Mouse (Mus musculus): ENCODE measurements around the gene Slf1. TPM values are rescaled to one million over a fixed set of nuclear protein-coding genes. Genes with fewer than 3 reads are reported as not detected.
"Not testable (repeated sequence)": the region's sequence is repeated elsewhere in the genome, so short reads cannot be mapped to it uniquely, and the experiment has no call there.

Gene Slf1
- polyA plus RNA-seq, 1 experiment from 2014 or later: 30.2 TPM

DNA sequence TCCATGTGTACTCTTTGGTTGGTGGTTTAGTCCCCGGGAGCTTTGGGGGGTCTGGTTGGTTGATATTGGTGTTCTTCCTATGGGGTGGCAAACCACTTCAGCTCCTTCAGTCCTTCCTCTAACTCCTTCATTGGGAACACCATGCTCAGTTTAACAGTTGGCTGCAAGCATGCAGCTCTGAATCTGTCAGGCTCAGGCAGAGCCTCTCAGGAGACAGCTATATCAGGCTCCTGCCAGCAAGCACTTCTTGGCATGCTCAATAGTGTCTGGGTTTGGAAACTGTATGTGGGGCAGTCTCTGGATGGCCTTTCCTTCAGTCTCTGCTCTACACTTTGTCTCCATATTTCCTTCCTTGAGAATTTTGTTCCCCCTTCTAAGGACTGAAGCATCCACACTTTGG lies 42.4 kb downstream of the Slf1 start:
- not testable (repeated sequence) for ATAC-seq; H3K4me3 ChIP-seq (ENCODE audit: low read depth, low read length); H3K4me2 ChIP-seq (ENCODE audit: low read length); H3K36me3 ChIP-seq (ENCODE audit: control insufficient read depth, insufficient read depth, low read length); H3K27me3 ChIP-seq (ENCODE audit: control insufficient read depth, insufficient read depth, low read depth, low read length); H3K9ac ChIP-seq (ENCODE audit: low read depth, low read length); H3K9me3 ChIP-seq (replicated peaks; ENCODE audit: control insufficient read depth, low read length, poor library complexity, severe bottlenecking); H3K4me1 ChIP-seq (ENCODE audit: control insufficient read depth, insufficient read depth, low read length); H3K27ac ChIP-seq (ENCODE audit: low read length)
- 92% methylated on average over 1 of the region's 1 CpGs for WGBS

DNA sequence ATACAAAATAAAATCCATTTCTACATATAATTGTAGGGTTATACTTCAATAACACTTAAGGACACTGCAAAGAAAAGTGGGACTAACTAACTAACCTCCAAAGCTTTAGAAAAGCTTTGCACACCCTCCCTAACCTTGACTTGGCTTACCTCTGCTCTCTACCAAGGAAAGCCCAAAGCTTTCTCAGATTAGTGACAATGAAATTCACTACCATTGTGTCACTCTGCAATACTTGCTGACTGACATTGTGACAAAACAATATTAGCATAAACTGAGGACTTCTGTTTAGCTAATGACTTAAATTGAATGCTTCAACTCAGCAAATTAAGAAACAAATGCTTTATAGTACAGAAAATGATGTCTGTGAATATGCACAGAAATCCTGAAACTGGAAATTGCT lies 63.2 kb downstream of the Slf1 start:
- peaks cover 2% of the 10 kb centered on the region; the same call in 1 of the 2 replicates for H3K36me3 ChIP-seq (ENCODE audit: control insufficient read depth, insufficient read depth, low read length)
- no peak overlapping the region for H3K9ac ChIP-seq (ENCODE audit: low read depth, low read length)
- no peak overlapping the region for H3K4me2 ChIP-seq (ENCODE audit: low read length)
- H3K27me3 ChIP-seq (ENCODE audit: control insufficient read depth, insufficient read depth, low read depth, low read length): no peaks in the 10 kb centered on the region
- H3K4me3 ChIP-seq (ENCODE audit: low read depth, low read length): no peak overlapping the region
- no peak for ATAC-seq
- H3K4me1 ChIP-seq (ENCODE audit: control insufficient read depth, insufficient read depth, low read length): no peaks in the 10 kb centered on the region
- no peak overlapping the region for H3K27ac ChIP-seq (ENCODE audit: low read length)
- peaks cover 2% of the 10 kb centered on the region; the same call in 1 of the 2 replicates for H3K9me3 ChIP-seq (replicated peaks; ENCODE audit: control insufficient read depth, low read length, poor library complexity, severe bottlenecking)

GRCm38 (mm10) chr13:77068847-77069246 lies 66.4 kb downstream of the Slf1 start:
- Histone ChIP-seq H3K4me3 (ENCODE audit: low read depth, low read length) (no peak overlapping the region), H3K4me2 (ENCODE audit: low read length) (no peak overlapping the region), H3K9ac (ENCODE audit: low read depth, low read length) (no peak overlapping the region), H3K27ac (ENCODE audit: low read length) (no peak overlapping the region), H3K27me3 (ENCODE audit: control insufficient read depth, insufficient read depth, low read depth, low read length) (no peaks in the 10 kb centered on the region), H3K36me3 (ENCODE audit: control insufficient read depth, insufficient read depth, low read length) (no peaks in the 10 kb centered on the region), H3K4me1 (ENCODE audit: control insufficient read depth, insufficient read depth, low read length) (no peaks in the 10 kb centered on the region), H3K9me3 (replicated peaks; ENCODE audit: control insufficient read depth, low read length, poor library complexity, severe bottlenecking) (no peaks in the 10 kb centered on the region)
- WGBS: 96% methylated on average over 1 of the region's 1 CpGs
- no peak for ATAC-seq

- Histone ChIP-seq H3K27ac (ENCODE audit: low read length) (no peak overlapping the region), H3K27me3 (ENCODE audit: control insufficient read depth, insufficient read depth, low read depth, low read length) (no peaks in the 10 kb centered on the region), H3K4me1 (ENCODE audit: control insufficient read depth, insufficient read depth, low read length) (no peaks in the 10 kb centered on the region), H3K4me3 (ENCODE audit: low read depth, low read length) (no peak overlapping the region), H3K4me2 (ENCODE audit: low read length) (no peak overlapping the region), H3K9ac (ENCODE audit: low read depth, low read length) (no peak overlapping the region), H3K36me3 (ENCODE audit: control insufficient read depth, insufficient read depth, low read length) (no peaks in the 10 kb centered on the region), H3K9me3 (replicated peaks; ENCODE audit: control insufficient read depth, low read length, poor library complexity, severe bottlenecking) (no peaks in the 10 kb centered on the region)
- WGBS: 100% methylated on average over 1 of the region's 1 CpGs
- ATAC-seq: no peak
Observed at GRCm38 (mm10) chr13:77063221-77063620, 72.1 kb downstream of the Slf1 start.

- 89% methylated on average over 3 of the region's 3 CpGs for WGBS
Observed at GRCm38 (mm10) chr13:77049736-77050135, 85.5 kb downstream of the Slf1 start.

DNA sequence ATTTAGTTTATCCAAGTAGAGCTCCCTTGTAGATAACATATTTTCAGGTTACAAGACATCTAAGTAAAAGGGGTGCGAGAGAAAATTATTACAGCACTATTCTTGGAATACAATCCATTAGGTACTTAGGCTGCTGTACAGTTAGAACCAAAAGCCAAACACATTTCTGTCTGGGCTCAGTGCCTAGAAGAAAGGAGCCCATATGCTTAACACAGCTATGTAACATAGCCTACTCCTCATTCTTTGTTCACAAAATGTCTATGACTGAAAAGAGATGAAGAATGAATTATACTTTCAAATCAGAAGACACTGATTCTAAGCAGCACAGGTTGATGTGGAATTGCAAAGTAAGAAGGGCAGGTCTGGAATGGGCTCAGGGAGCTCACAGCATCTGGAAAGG lies 86.8 kb downstream of the Slf1 start:
- no peaks in the 10 kb centered on the region for H3K27me3 ChIP-seq (ENCODE audit: control insufficient read depth, insufficient read depth, low read depth, low read length)
- no peaks in the 10 kb centered on the region for H3K9me3 ChIP-seq (replicated peaks; ENCODE audit: control insufficient read depth, low read length, poor library complexity, severe bottlenecking)
- H3K36me3 ChIP-seq (ENCODE audit: control insufficient read depth, insufficient read depth, low read length): no peaks in the 10 kb centered on the region
- 85% methylated on average over 1 of the region's 1 CpGs for WGBS
- H3K4me3 ChIP-seq (ENCODE audit: low read depth, low read length): no peak overlapping the region
- ATAC-seq: no peak
- no peak overlapping the region for H3K27ac ChIP-seq (ENCODE audit: low read length)
- H3K4me2 ChIP-seq (ENCODE audit: low read length): no peak overlapping the region
- peaks cover 6% of the 10 kb centered on the region; the same call in 1 of the 2 replicates for H3K4me1 ChIP-seq (ENCODE audit: control insufficient read depth, insufficient read depth, low read length)
- no peak overlapping the region for H3K9ac ChIP-seq (ENCODE audit: low read depth, low read length)

More at GRCm38 (mm10) chr13:77049736-77050135, 85.5 kb downstream of the Slf1 start:
- H3K4me3 ChIP-seq (ENCODE audit: low read depth, low read length): no peak overlapping the region
- no peak overlapping the region for H3K9ac ChIP-seq (ENCODE audit: low read depth, low read length)
- H3K9me3 ChIP-seq (replicated peaks; ENCODE audit: control insufficient read depth, low read length, poor library complexity, severe bottlenecking): no peaks in the 10 kb centered on the region
- no peak for ATAC-seq
- no peak overlapping the region for H3K27ac ChIP-seq (ENCODE audit: low read length)
- no peaks in the 10 kb centered on the region for H3K27me3 ChIP-seq (ENCODE audit: control insufficient read depth, insufficient read depth, low read depth, low read length)
- no peak overlapping the region for H3K4me2 ChIP-seq (ENCODE audit: low read length)
- no peaks in the 10 kb centered on the region for H3K36me3 ChIP-seq (ENCODE audit: control insufficient read depth, insufficient read depth, low read length)
- H3K4me1 ChIP-seq (ENCODE audit: control insufficient read depth, insufficient read depth, low read length): peaks cover 6% of the 10 kb centered on the region; the same call in 1 of the 2 replicates

DNA sequence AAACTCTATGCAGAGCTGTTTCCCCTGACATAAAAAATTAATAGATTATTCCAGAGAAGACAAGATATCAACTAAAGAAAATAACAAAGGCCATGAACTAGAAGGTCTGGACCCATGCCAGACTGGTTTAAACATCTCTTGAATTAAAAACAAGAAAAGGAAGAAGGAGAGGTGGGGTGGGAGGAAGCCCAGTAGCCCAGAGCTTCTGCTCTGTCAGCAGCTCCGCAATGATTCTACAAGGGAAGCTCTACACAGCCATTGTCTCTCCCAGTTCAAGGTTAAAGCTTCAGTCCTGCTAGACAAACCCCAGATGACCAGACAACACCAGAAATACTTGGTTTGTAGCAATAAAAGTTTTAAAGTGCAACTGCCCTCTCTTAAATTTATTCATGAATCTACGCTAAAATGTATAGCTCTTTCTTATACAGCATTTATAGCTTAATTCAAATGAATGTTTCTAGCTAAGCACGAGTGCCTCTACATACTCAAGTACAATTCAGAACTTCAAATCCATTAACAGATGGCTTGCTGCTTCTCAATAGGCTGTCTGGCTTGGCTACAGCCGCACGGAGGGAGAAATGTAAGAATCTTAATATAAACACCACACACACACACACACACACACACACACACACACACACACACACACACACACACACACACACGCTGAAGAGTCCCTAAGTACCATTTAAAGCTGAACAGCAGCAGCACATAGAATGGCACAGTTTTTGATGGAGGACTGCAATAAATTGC lies 87.9 kb downstream of the Slf1 start:
- Histone ChIP-seq H3K27ac (ENCODE audit: low read length) (peak overlapping the region; percentile 26; the same call in 1 of the 2 replicates), H3K9me3 (replicated peaks; ENCODE audit: control insufficient read depth, low read length, poor library complexity, severe bottlenecking) (no peaks in the 10 kb centered on the region), H3K36me3 (ENCODE audit: control insufficient read depth, insufficient read depth, low read length) (no peaks in the 10 kb centered on the region), H3K4me3 (ENCODE audit: low read depth, low read length) (no peak overlapping the region), H3K4me1 (ENCODE audit: control insufficient read depth, insufficient read depth, low read length) (peaks cover 6% of the 10 kb centered on the region; the same call in 1 of the 2 replicates), H3K27me3 (ENCODE audit: control insufficient read depth, insufficient read depth, low read depth, low read length) (no peaks in the 10 kb centered on the region), H3K4me2 (ENCODE audit: low read length) (no peak overlapping the region), H3K9ac (ENCODE audit: low read depth, low read length) (no peak overlapping the region)
- 44% methylated on average over 6 of the region's 6 CpGs for WGBS
- peak; percentile 68; the same call in 1 of the 2 replicates for ATAC-seq

- no peak overlapping the region for H3K9ac ChIP-seq (ENCODE audit: low read depth, low read length)
- peak; percentile 73; the same call in 1 of the 2 replicates for ATAC-seq
- no peaks in the 10 kb centered on the region for H3K27me3 ChIP-seq (ENCODE audit: control insufficient read depth, insufficient read depth, low read depth, low read length)
- no peaks in the 10 kb centered on the region for H3K9me3 ChIP-seq (replicated peaks; ENCODE audit: control insufficient read depth, low read length, poor library complexity, severe bottlenecking)
- 47% methylated on average over 10 of the region's 10 CpGs for WGBS
- peak overlapping the region; percentile 17; the same call in 1 of the 2 replicates for H3K4me2 ChIP-seq (ENCODE audit: low read length)
- H3K36me3 ChIP-seq (ENCODE audit: control insufficient read depth, insufficient read depth, low read length): no peaks in the 10 kb centered on the region
- peaks cover 6% of the 10 kb centered on the region; the same call in 1 of the 2 replicates for H3K4me1 ChIP-seq (ENCODE audit: control insufficient read depth, insufficient read depth, low read length)
- H3K27ac ChIP-seq (ENCODE audit: low read length): no peak overlapping the region
- peak overlapping the region; percentile 1; the same call in 1 of the 2 replicates for H3K4me3 ChIP-seq (ENCODE audit: low read depth, low read length)
Observed at GRCm38 (mm10) chr13:77046416-77046815, 88.9 kb downstream of the Slf1 start.

- Histone ChIP-seq H3K4me1 (ENCODE audit: control insufficient read depth, insufficient read depth, low read length) (peaks cover 6% of the 10 kb centered on the region; the same call in 1 of the 2 replicates), H3K27ac (ENCODE audit: low read length) (no peak overlapping the region), H3K36me3 (ENCODE audit: control insufficient read depth, insufficient read depth, low read length) (no peaks in the 10 kb centered on the region), H3K9me3 (replicated peaks; ENCODE audit: control insufficient read depth, low read length, poor library complexity, severe bottlenecking) (no peaks in the 10 kb centered on the region), H3K27me3 (ENCODE audit: control insufficient read depth, insufficient read depth, low read depth, low read length) (no peaks in the 10 kb centered on the region), H3K9ac (ENCODE audit: low read depth, low read length) (no peak overlapping the region), H3K4me3 (ENCODE audit: low read depth, low read length) (no peak overlapping the region), H3K4me2 (ENCODE audit: low read length) (no peak overlapping the region)
- ATAC-seq: peak; percentile 75; the same call in 1 of the 2 replicates
- 57% methylated on average over 1 of the region's 1 CpGs for WGBS
Observed at GRCm38 (mm10) chr13:77045375-77045774, 89.9 kb downstream of the Slf1 start.
